Mouse (Mus musculus) induced T-regulatory cell, adult 2 months (primary cell): Measurements from ENCODE around the gene Zpld1.

Experiments
- DNase-seq: peaks from one replicate; pipeline ENCODE4 v3.0.0-alpha.2; 2012; ENCODE audit warnings: low read depth

Gene Zpld1

DNA sequence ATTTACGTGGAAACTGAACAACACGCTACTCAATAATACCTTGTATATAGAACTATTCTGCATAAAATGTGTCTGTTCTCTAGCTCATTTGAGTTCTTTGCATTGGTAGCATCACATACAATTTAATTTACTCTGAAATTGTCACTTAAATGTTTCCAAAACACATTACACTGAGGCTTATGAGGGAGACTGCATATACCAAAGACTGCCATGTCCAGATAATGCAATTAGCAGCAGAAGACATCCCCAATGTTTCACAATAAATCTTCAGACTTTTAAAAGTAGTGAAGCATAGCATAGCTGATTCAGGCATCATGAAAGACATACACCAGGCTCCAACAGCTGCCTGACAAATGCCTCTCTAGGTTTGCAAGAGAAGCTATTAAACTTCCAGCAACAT is at the start of gene Zpld1:
TSS of gene Zpld1 (minus strand) at position 101 of the 400 bp plus-strand sequence.
- DNase-seq, result no peak

- no peak for DNase-seq
Measured at GRCm38 (mm10) chr16:55345644-55346043, 47.9 kb upstream of the Zpld1 start.

DNA sequence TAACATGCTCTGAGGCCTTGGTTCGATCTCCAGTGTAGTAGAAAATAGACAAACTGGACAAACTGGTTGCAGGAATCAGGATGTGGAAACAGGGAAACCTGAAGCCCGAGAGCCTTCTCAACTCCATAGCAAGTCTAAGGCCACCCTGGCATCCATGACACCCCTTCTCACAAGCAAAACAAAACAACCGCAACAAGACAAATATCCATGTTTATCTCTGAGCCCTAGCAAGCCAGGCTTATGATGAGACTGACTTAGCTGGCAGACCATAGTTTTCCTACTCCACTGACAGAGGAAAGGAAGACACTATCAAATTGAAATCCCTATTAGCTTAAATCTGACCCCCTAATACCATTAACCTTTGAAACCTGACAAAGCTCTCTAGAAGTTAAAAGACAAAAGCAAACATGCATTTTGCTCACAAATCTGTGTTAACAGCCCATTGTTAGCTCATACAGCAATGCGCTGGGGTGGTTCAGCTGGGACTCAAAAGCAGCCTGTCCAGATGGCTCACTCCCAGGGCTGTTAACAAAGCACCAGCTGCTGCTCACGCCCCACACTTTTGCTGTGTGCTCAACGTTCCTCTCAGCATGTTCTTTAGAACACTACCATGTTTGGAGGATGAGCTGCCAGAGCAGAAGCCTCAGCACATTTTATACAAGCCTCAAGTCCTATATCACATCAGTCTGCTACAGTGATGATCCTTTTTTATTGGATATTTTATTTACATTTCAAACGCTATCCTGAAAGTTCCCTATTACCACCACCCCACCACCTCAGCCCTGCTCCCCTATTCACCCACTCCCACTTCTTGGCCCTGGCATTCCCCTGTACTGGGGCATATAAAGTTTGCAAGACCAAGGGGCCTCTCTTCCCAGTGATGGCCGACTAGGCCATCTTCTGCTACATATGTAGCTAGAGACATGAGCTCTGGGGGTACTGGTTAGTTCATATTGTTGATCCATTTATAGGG is 24.0 kb upstream of the Zpld1 start:
- no peak for DNase-seq

DNA sequence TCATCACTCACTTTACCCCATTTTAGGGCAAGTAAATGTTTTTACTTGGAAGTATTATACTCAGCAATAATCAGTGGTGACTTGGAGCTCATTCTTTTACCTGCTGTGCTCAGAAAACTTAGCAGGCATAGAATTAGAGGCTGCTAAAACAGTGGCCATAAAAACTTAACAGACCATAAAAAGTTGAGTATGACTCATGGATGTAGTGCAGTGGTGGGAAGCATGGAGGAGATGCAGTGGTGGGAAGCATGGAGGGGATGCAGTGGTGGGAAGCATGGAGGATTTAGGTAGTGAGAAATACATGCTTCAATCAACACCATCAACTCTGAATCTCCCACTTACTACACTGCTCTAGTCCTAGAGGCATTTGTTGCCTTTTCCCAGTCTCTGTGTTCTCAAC is 19.2 kb upstream of the Zpld1 start:
- no peak for DNase-seq

DNA sequence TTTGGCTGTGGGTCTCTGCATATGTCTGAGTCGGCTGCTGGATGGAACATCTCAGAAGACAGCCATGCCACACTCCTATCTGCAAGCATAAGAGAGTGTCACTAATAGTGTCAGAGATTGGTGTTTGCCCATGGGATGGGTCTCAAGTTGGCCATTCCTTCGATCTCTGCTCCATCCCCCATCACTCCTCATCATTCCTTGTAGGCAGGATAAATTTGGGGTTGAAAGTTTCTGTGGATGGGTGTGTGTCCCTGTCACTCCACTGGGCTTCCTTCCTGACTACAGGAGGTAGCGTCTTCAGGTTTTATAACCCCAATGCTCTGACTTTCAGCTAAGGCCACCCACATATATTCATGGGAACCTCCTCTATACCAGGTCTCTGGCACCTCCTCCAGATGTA is 14.3 kb upstream of the Zpld1 start:
- DNase-seq, result no peak

DNA sequence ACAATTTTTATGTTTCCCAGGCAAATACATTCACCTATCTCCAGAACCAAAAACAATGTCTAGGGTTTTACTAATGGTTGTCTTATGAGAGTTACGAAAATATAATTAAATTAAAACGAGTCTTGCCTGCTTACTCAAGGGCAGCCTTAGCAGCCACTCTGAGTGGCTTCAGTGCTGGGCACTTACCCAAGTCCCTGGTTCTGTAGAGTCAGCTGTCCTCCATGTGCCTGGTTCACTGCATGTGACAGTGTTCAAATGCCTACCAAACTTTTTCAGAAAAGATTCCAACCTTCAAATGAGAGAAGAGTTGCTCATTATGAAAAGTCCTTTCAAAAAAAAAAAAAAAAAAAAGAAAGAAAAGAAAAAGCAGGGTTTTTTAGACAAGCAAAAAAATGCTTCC is 15.1 kb downstream of the Zpld1 start:
- DNase-seq, result no peak

DNA sequence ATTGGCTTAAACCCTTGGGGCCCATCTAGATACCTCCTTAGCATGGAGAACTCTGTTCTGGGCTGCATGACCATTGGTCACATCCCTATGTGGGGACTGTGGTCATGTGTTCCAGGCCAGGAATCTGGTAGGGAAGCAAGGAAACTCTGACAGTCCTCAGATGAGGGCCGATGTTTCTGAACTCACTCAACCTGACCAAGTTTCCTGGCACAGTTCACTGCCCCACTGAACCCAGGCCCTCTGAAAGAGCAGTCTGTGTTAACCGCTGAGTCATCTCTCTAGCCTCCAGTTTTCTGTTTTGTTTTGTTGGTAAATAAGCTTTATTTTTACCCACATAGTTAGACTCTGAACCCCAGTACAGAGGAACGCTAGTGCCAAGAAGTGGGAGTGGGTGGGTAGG is 20.3 kb downstream of the Zpld1 start:
- no peak for DNase-seq

DNA sequence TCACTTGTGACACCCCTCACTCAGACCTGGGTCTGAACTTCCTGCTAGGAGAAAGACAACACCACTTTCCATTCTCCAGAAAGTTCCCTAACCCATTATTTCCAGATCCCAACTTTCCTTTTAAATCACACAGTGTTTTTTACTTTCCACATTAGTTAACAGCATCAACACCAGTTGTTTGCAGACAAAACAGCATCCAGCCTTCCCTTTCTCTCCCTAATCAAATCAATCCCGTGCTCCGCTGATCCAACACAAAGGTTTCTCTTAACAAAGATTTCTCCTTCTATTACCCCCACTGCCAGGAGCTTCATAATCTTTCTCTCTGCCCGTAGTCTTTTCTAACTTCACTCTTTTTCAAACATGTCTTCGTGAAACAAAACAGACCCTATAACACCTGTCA is 32.5 kb downstream of the Zpld1 start:
- no peak for DNase-seq

- DNase-seq, result no peak
Measured at GRCm38 (mm10) chr16:55260862-55261574, 36.8 kb downstream of the Zpld1 start.

DNA sequence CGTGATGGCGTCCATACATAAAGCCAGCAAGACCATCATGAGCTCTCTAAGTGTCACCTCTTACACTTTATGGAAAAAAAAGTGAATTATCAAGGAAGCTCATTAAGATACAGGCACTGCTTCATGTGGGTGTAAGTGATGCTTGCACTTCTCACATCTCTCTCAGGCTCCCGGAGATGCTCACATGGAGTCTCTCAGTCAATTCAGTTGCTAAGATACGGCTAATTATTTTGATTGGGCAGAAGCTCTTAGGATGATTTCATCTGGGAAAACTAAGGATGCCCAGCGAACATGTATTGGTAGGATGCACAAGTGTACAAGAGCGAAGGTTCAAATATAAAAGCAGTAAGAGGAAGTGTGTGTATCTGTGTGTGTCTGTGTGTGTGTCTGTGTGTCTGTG is 38.1 kb downstream of the Zpld1 start:
- no peak for DNase-seq

DNA sequence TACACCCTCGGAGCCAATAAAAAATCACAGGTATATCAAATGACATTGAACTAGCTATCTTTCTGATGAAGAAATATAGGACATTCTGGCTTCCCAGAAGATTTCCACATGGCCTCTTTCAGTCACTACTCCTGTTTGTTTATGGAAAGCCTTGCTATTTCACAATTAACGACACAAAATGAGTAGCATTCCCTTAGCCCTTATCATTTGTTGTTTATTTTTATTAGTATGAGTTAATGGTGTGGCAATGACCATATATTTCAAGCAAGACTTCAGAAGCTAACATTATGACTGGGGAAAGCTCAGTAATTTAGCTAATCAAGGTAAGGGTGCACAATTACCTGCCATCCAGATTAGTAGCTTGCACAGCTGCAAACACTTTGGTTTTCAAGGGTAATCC is 56.8 kb downstream of the Zpld1 start:
- DNase-seq, result no peak

DNA sequence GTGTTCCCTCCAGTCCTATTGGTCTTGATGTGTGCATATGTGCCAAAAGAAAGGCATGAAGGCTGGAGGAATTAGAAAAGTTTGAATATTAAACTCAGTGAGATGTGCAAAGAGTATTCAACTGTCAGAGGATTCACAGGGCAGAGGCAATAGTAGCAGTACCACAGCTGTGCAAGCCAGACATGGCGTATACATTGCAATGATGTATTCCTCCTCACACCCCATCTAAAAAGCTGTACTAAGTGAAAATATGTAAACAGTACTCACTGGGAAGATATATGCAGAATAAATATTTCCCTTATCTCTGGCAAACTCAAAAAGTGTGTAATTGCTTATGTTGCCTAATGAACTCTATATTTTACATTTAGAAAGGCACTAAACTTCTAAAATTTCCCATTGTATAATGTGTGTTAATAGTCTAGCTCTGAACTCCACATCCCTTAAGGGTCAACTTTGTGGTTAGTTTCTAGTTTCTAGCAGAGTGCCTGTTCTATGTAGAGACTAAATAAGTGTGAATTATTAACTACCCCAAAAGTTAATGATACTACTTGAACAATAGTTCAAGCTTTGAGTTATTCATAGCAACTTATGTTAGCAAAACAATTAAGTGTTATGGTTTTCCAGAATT is 68.7 kb downstream of the Zpld1 start:
- DNase-seq, result no peak

DNA sequence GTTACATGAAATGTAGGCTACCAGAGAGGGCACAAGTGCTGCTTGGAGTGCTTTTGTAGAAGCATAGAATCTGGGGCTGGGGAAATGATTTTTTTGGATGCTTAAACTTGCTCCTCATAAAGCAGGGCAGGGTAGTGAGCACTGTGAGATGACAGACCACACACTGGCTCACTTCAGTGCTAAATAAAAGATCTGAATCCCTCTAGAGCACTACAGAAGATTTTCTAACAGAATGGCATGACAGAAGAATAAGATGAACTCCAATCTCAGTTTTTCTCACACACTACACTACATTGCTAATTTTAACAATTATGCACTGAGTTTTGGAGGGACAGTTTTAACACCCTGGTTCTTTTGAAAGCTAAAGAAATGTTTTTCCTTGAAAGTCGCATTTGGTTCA is 93.8 kb downstream of the Zpld1 start:
- DNase-seq, result no peak

- DNase-seq, result no peak
Measured at GRCm38 (mm10) chr16:55190397-55190796, 107.4 kb downstream of the Zpld1 start.

GRCm38 (mm10) chr16:55185370-55185769 is 112.4 kb downstream of the Zpld1 start:
- DNase-seq, result no peak
